ENCODE assay signal across 10 mouse cellular contexts in genomic region chr7:122820587-122821535, GRCm38 (mm10).
DNase-seq lines count a peak whose midpoint lies in the region; ATAC-seq and TF ChIP-seq lines count a peak whose summit lies in the region.
"Had no signal": no experiment of that assay in that cellular context is flagged by ENCODE, and none has a peak within 500 bp of the region (broad histone marks: within the 10 kb centered on the region; RNA-seq: fewer than 3 reads in every experiment).

No protein-coding gene starts in this region.

- no peaks in the 10 kb centered on the region for H3K36me3 ChIP-seq in liver, adult 2 months (ENCODE audit: control insufficient read depth, insufficient read depth, low read length)
- no peaks in the 10 kb centered on the region for H3K36me3 ChIP-seq in liver, embryonic 12.5 days
- no peaks in the 10 kb centered on the region for H3K36me3 ChIP-seq in heart, embryonic 12.5 days
- H3K36me3 ChIP-seq in kidney, postnatal 0 days (ENCODE audit: insufficient read depth, low read length) = no peaks in the 10 kb centered on the region
- H3K36me3 ChIP-seq: embryonic facial prominence, embryonic 13.5 days had no signal

- no peak overlapping the region for H3K4me2 ChIP-seq in liver, embryonic 12.5 days
- H3K4me2 ChIP-seq in heart, embryonic 12.5 days = no peak overlapping the region
- H3K4me2 ChIP-seq in kidney, postnatal 0 days (ENCODE audit: low read length) = no peak overlapping the region
- H3K4me2 ChIP-seq: embryonic facial prominence, embryonic 13.5 days had no signal

- H3K9me3 ChIP-seq in liver, embryonic 12.5 days (replicated peaks) = no peaks in the 10 kb centered on the region
- no peaks in the 10 kb centered on the region for H3K9me3 ChIP-seq in heart, embryonic 12.5 days (replicated peaks)
- H3K9me3 ChIP-seq in kidney, postnatal 0 days (replicated peaks; ENCODE audit: low read length) = no peaks in the 10 kb centered on the region
- H3K9me3 ChIP-seq: embryonic facial prominence, embryonic 13.5 days had no signal

- no peak for ATAC-seq in liver, embryonic 12.5 days
- peak; percentile 77 for ATAC-seq in heart, embryonic 12.5 days (ENCODE audit: insufficient number of reproducible peaks, low FRiP score)
- no peak; the same call in 1 of the 2 replicates for ATAC-seq in kidney, postnatal 0 days (replicated peaks; ENCODE audit: low FRiP score, low read depth)
- ATAC-seq in frontal cortex, adult (ENCODE audit: low TSS enrichment) = no peak

- H3K4me1 ChIP-seq in liver, adult 2 months (ENCODE audit: control insufficient read depth, insufficient read depth, low read length) = no peaks in the 10 kb centered on the region
- H3K4me1 ChIP-seq in liver, embryonic 12.5 days = no peaks in the 10 kb centered on the region
- H3K4me1 ChIP-seq in heart, embryonic 12.5 days (replicated peaks) = no peaks in the 10 kb centered on the region
- no peaks in the 10 kb centered on the region for H3K4me1 ChIP-seq in kidney, postnatal 0 days (replicated peaks; ENCODE audit: insufficient read depth, low read length)
- H3K4me1 ChIP-seq: embryonic facial prominence, embryonic 13.5 days had no signal

- TF ChIP-seq POLR2A in liver, adult 2 months (IDR thresholded peaks at IDR 0.05; ENCODE audit: extremely low read depth, insufficient read depth, low read length) = no peak

- no peak for TF ChIP-seq CTCF in liver, adult 2 months (IDR thresholded peaks at IDR 0.05; ENCODE audit: low read depth, low read length)
- no peak for TF ChIP-seq CTCF in kidney, postnatal 0 days (IDR thresholded peaks at IDR 0.05; ENCODE audit: low read depth)

- peak; percentile 21 for DNase-seq in liver, adult 2 months (ENCODE audit: extremely low read depth, low read depth, low spot score)
- DNase-seq in kidney, postnatal 0 days (ENCODE audit: low spot score) = peak; percentile 58
- peak; percentile 8 for DNase-seq in mesoderm, embryonic 11.5 days (ENCODE audit: low read depth, low spot score)
- no peak for DNase-seq in urinary bladder, postnatal 4 days (ENCODE audit: low spot score in 2 of 2)
- no peak for DNase-seq in cerebellum, adult 11 months
- DNase-seq: right cerebral cortex, postnatal 14 days had no signal

- no peak overlapping the region for H3K9ac ChIP-seq in liver, adult 2 months (ENCODE audit: low read depth, low read length)
- no peak overlapping the region for H3K9ac ChIP-seq in liver, embryonic 12.5 days
- no peak overlapping the region for H3K9ac ChIP-seq in heart, embryonic 12.5 days
- H3K9ac ChIP-seq in kidney, postnatal 0 days (ENCODE audit: low read depth, low read length) = no peak overlapping the region
- H3K9ac ChIP-seq: embryonic facial prominence, embryonic 13.5 days had no signal

- H3K27me3 ChIP-seq in liver, adult 2 months (ENCODE audit: control insufficient read depth, insufficient read depth, low read length) = no peaks in the 10 kb centered on the region
- no peaks in the 10 kb centered on the region for H3K27me3 ChIP-seq in liver, embryonic 12.5 days (replicated peaks)
- no peaks in the 10 kb centered on the region for H3K27me3 ChIP-seq in heart, embryonic 12.5 days (replicated peaks)
- no peaks in the 10 kb centered on the region for H3K27me3 ChIP-seq in kidney, postnatal 0 days (ENCODE audit: insufficient read depth, low read length)
- H3K27me3 ChIP-seq: embryonic facial prominence, embryonic 13.5 days had no signal

- 73% methylated on average over 12 of the region's 12 CpGs for WGBS in liver, adult 2 months
- 45% methylated on average over 12 of the region's 12 CpGs for WGBS in liver, embryonic 12.5 days (ENCODE audit: insufficient replicate concordance)
- 60% methylated on average over 12 of the region's 12 CpGs for WGBS in heart, embryonic 12.5 days
- WGBS in kidney, postnatal 0 days = 70% methylated on average over 12 of the region's 12 CpGs

- no peaks in the 10 kb centered on the region for H3K79me2 ChIP-seq in liver, adult 2 months (ENCODE audit: control insufficient read depth, insufficient read depth, low read length)

- no peak overlapping the region for H3K4me3 ChIP-seq in liver, adult 2 months (ENCODE audit: insufficient read depth, low read depth, low read length)
- H3K4me3 ChIP-seq in liver, embryonic 12.5 days = no peak overlapping the region
- no peak overlapping the region for H3K4me3 ChIP-seq in heart, embryonic 12.5 days
- no peak overlapping the region for H3K4me3 ChIP-seq in kidney, postnatal 0 days (replicated peaks; ENCODE audit: low read depth, low read length)
- H3K4me3 ChIP-seq: embryonic facial prominence, embryonic 13.5 days had no signal

- H3K27ac ChIP-seq in liver, adult 2 months (replicated peaks; ENCODE audit: insufficient read depth, low read depth, low read length) = peak overlapping the region; percentile 89
- H3K27ac ChIP-seq in liver, embryonic 12.5 days = no peak overlapping the region
- peak overlapping the region; percentile 72 for H3K27ac ChIP-seq in heart, embryonic 12.5 days (ENCODE audit: poor library complexity, severe bottlenecking)
- peak overlapping the region; percentile 63 for H3K27ac ChIP-seq in kidney, postnatal 0 days
- H3K27ac ChIP-seq: embryonic facial prominence, embryonic 13.5 days had no signal

Comparison
In these comparisons a context has a peak if more than half of its experiments do, and no peak if none do; other contexts are left out.
1. DNase-seq: peak in liver, adult 2 months (single experiment), kidney, postnatal 0 days (single experiment) and mesoderm, embryonic 11.5 days (single experiment); none in urinary bladder, postnatal 4 days (0 of 2) and cerebellum, adult 11 months (single experiment).